Mouse (Mus musculus) midbrain, embryonic 10.5 days (tissue): ENCODE results near the gene Grb2. TPM values are rescaled to one million over a fixed set of nuclear protein-coding genes. Genes with fewer than 3 reads are reported as not detected.

Experiments
- DNase-seq: peaks from one replicate; pipeline ENCODE4 v3.0.0-alpha.2; 2017; ENCODE audit warnings: low spot score
- H3K27ac ChIP-seq: fragments of 300-500 bp; sonication (generic); replicated peaks from 2 replicates; pipeline ENCODE4 v1.5.1; 2016; ENCODE audit warnings: mild to moderate bottlenecking
- H3K27me3 ChIP-seq: fragments of 300-500 bp; sonication (generic); 2 replicates; pipeline ENCODE4 v1.6.1; 2016; ENCODE audit warnings: low read depth, mild to moderate bottlenecking; ENCODE audit not compliant: poor library complexity, severe bottlenecking
- H3K36me3 ChIP-seq: fragments of 300-500 bp; sonication (generic); 2 replicates; pipeline ENCODE4 v1.6.1; 2016; ENCODE audit warnings: mild to moderate bottlenecking, moderate library complexity
- H3K4me1 ChIP-seq: fragments of 300-500 bp; sonication (generic); 2 replicates; pipeline ENCODE4 v1.6.1; 2016
- H3K4me3 ChIP-seq: fragments of 300-500 bp; sonication (generic); 2 replicates; pipeline ENCODE4 v1.5.1; 2016; ENCODE audit warnings: mild to moderate bottlenecking, moderate library complexity
- H3K9me3 ChIP-seq: fragments of 300-500 bp; sonication (generic); replicated peaks from 2 replicates; pipeline ENCODE4 v1.6.1; 2016; ENCODE audit warnings: mild to moderate bottlenecking
- WGBS: fragments of 180-500 bp; shearing (Covaris S2); methylation state at CpG from one replicate; pipeline ENCODE4 v1.1.7; 2016; 5-methylcytosine and 5-hydroxymethylcytosine counted together
- polyA plus RNA-seq: library from polyadenylated mRNA; unstranded; fragments of >200 nt; fragmentation: Nextera tagmentation; extraction: Ambion mirVana; gene quantifications from 2 replicates; pipeline ENCODE4 v1.2.1, GENCODE M21; 2016

The Grb2 gene
- polyA plus RNA-seq, 1 experiment from 2014 or later = 81.7 TPM

GRCm38 (mm10) chr11:115635484-115635883 lies 72.9 kb downstream of the Grb2 start:
- 75% methylated on average over 8 of the region's 8 CpGs for WGBS

GRCm38 (mm10) chr11:115635041-115635440 lies 73.4 kb downstream of the Grb2 start:
- Histone ChIP-seq H3K36me3 (no peaks in the 10 kb centered on the region), H3K4me3 (no peak overlapping the region), H3K4me1 (peaks cover 6% of the 10 kb centered on the region; the same call in 1 of the 2 replicates), H3K27ac (no peak overlapping the region), H3K9me3 (no peaks in the 10 kb centered on the region), H3K27me3 (no peaks in the 10 kb centered on the region)
- WGBS = 88% methylated on average over 8 of the region's 8 CpGs
- no peak for DNase-seq

More at GRCm38 (mm10) chr11:115635484-115635883, 72.9 kb downstream of the Grb2 start:
- Histone ChIP-seq H3K36me3 (no peaks in the 10 kb centered on the region), H3K9me3 (no peaks in the 10 kb centered on the region), H3K27ac (no peak overlapping the region), H3K4me1 (peaks cover 6% of the 10 kb centered on the region; the same call in 1 of the 2 replicates), H3K4me3 (no peak overlapping the region), H3K27me3 (no peaks in the 10 kb centered on the region)
- DNase-seq = no peak

DNA sequence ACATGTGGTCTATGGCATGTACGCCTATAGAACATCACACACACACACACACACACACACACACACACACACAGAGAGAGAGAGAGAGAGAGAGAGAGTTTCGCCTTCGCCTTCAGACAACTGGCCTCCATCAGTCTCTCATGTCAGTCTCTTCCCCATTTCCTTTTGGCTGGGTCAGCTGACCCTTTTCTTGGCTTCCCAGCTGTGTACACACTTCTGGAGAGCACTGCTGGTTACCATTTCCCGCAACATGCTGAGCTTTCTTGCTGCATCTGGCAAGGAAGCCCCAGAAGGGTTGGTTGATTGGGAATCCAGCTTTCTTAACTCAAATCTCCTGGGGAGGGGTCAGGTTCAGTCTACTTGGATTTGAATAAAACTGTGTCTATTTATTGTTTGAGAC lies 74.3 kb downstream of the Grb2 start:
- H3K27ac ChIP-seq = no peak overlapping the region
- H3K4me1 ChIP-seq = peaks cover 6% of the 10 kb centered on the region; the same call in 1 of the 2 replicates
- H3K4me3 ChIP-seq = no peak overlapping the region
- no peaks in the 10 kb centered on the region for H3K36me3 ChIP-seq
- H3K27me3 ChIP-seq = no peaks in the 10 kb centered on the region
- 85% methylated on average over 4 of the region's 4 CpGs for WGBS
- no peaks in the 10 kb centered on the region for H3K9me3 ChIP-seq
- DNase-seq = no peak

GRCm38 (mm10) chr11:115632862-115633261 lies 75.5 kb downstream of the Grb2 start:
- WGBS = 88% methylated on average over 10 of the region's 10 CpGs
- H3K4me1 ChIP-seq = peaks cover 10% of the 10 kb centered on the region
- H3K27me3 ChIP-seq = no peaks in the 10 kb centered on the region
- no peak overlapping the region for H3K4me3 ChIP-seq
- no peak for DNase-seq
- no peaks in the 10 kb centered on the region for H3K9me3 ChIP-seq
- H3K36me3 ChIP-seq = no peaks in the 10 kb centered on the region
- no peak overlapping the region for H3K27ac ChIP-seq

DNA sequence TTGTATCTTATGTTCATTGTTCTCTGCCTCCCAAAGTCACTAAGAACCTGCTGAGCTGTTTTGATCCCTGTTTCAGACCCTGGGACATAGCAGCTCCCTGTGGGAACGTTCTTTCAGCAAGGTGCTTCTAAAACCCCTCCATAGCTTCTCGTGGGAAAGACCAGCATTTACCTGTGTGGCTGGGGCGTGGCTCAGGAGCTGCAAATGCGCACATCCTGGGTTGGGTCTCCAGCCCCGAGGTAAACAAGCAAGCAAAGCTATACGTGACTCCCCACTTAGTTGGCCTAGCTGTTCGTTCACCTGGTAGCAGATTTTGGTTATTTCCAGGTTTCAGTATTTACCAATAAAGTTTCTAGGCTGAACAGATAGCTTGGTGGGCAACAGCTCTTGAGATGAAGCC lies 76.2 kb downstream of the Grb2 start:
- H3K36me3 ChIP-seq = no peaks in the 10 kb centered on the region
- DNase-seq = no peak
- 81% methylated on average over 7 of the region's 7 CpGs for WGBS
- no peak overlapping the region for H3K27ac ChIP-seq
- no peaks in the 10 kb centered on the region for H3K27me3 ChIP-seq
- no peaks in the 10 kb centered on the region for H3K9me3 ChIP-seq
- H3K4me1 ChIP-seq = peaks cover 16% of the 10 kb centered on the region
- no peak overlapping the region for H3K4me3 ChIP-seq

- Histone ChIP-seq H3K4me1 (peaks cover 22% of the 10 kb centered on the region), H3K9me3 (no peaks in the 10 kb centered on the region), H3K27ac (no peak overlapping the region), H3K27me3 (no peaks in the 10 kb centered on the region), H3K36me3 (no peaks in the 10 kb centered on the region), H3K4me3 (no peak overlapping the region)
- 17% methylated on average over 3 of the region's 3 CpGs for WGBS
- DNase-seq = peak; percentile 41
Measured at GRCm38 (mm10) chr11:115631505-115631890, 76.9 kb downstream of the Grb2 start.

GRCm38 (mm10) chr11:115630532-115631504 lies 77.6 kb downstream of the Grb2 start:
- Histone ChIP-seq H3K27ac (no peak overlapping the region), H3K4me3 (no peak overlapping the region), H3K27me3 (no peaks in the 10 kb centered on the region), H3K4me1 (peaks cover 26% of the 10 kb centered on the region), H3K9me3 (no peaks in the 10 kb centered on the region), H3K36me3 (no peaks in the 10 kb centered on the region)
- 51% methylated on average over 16 of the region's 16 CpGs for WGBS
- DNase-seq = no peak

DNA sequence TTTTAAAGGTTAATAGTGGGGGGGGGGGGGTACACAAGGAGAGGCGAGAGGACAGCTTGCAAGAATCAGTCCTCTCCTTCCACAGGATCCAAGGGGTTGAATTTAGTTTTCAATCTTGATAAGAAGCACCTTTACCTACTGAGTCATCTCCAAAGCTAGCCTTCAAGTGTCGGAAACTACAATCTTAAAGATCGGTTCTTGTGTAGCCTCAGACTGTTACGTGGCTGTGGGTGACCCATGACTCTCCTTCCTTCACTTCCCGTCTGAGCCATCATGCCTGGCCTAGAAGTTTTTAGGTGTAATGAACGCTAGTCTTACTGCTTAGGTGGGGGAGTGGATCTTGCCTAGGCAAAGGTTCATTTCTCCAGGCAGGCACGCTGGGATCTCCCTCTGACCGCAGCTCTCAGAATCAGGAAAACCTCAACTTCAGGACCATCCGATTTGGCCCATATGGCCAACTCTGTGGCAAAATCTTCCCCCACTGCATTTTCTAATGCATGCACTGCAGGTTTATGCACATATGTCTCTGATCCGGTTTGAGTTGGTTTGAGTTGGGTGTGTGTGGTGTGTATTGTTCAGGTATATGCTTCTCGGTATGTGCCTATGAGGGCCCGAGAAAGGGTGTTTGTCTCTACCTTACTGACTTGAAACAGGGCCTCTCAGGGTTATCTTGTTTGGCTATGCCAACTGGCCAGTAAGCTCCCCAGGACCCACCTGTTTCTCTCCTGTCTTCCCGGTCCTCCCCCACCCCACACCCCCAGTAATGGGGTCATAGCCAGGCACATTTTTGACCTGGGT lies 78.5 kb downstream of the Grb2 start:
- no peak for DNase-seq
- peaks cover 26% of the 10 kb centered on the region for H3K4me1 ChIP-seq
- no peaks in the 10 kb centered on the region for H3K27me3 ChIP-seq
- H3K9me3 ChIP-seq = no peaks in the 10 kb centered on the region
- no peak overlapping the region for H3K4me3 ChIP-seq
- 0 out of 2 replicates have a peak, but pooled peaks cover 2% of the 10 kb centered on the region for H3K36me3 ChIP-seq
- WGBS = 92% methylated on average over 13 of the region's 13 CpGs
- H3K27ac ChIP-seq = no peak overlapping the region

DNA sequence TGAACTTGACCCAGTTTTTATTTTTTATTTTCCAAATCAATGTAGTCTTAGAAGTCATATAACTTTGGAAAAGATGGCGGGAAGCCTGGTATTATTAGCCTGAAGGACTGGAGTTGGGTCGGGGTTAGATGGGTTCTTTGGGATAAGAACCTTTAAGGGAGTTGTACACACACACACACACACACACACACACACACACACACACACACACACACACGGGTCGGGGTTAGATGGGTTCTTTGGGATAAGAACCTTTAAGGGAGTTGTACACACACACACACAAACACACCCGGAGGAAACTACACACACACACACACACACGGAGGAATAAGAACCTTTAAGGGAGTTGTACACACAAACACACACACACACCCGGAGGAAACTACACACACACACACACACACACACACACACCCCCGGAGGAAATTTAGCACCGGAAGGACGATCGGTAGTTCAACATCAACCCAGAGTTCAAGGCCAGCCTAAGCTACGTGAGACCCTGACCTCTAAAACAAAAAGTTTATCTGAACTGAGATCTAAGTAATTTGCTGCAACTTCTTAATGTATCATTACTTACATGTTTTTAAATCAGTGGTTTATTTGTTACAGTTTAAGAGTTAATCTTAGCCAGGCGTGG lies 79.8 kb downstream of the Grb2 start:
- Histone ChIP-seq H3K4me1 (peaks cover 26% of the 10 kb centered on the region), H3K27ac (peak overlapping the region; percentile 81), H3K4me3 (peak overlapping the region; percentile 80), H3K36me3 (peaks cover 5% of the 10 kb centered on the region; the same call in 1 of the 2 replicates), H3K27me3 (no peaks in the 10 kb centered on the region), H3K9me3 (no peaks in the 10 kb centered on the region)
- no peak for DNase-seq
- WGBS = 54% methylated on average over 13 of the region's 13 CpGs

- Histone ChIP-seq H3K27me3 (no peaks in the 10 kb centered on the region), H3K4me1 (peaks cover 26% of the 10 kb centered on the region), H3K9me3 (no peaks in the 10 kb centered on the region), H3K36me3 (peaks cover 12% of the 10 kb centered on the region), H3K27ac (peak within 1 kb of the TSS; percentile 82), H3K4me3 (peak within 1 kb of the TSS; percentile 80)
- under 1% methylated on average over 47 of the region's 47 CpGs for WGBS
- peak; percentile 97 for DNase-seq
Measured at GRCm38 (mm10) chr11:115627705-115628464, 80.5 kb downstream of the Grb2 start, which contains the start of gene Slc25a19. TSS of gene Slc25a19 (minus strand) at chr11:115628295.

DNA sequence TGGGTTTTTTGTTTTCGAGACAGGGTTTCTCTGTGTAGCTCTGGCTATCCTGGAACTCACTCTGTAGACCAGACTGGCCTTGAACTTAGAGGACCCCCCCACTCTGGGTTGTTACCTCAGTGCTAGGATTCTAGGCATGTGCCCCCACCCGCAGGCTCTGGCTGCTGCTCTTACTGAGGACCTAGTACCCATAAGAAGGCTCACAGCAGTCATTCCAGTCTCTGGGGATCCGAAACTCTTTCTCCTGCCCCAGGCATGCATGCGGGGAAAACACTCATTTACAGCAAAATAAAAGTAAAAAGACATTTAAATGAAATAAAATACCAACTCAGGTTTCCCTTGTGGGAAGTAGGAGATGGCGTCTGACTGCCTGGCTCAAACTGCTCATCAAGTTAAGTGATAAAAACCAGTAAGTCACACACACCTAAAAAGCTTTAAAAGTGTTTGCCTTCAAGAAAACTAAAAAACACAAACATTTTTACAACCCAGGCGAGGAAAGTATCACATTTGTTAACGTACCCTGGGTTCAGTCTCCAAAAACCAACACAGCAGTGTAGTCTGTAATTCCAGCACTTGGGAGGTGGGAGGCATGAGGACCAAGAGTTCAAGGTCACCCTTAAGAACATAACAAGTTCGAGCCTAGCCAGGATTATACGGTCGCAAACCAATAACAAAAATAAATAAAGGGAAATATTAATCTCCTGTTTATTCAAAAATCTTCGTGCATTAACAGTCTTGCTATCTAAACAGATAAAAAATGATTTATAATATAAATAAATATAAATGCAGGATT lies 81.4 kb downstream of the Grb2 start:
- peaks cover 20% of the 10 kb centered on the region for H3K36me3 ChIP-seq
- H3K4me1 ChIP-seq = peaks cover 26% of the 10 kb centered on the region
- DNase-seq = no peak
- H3K4me3 ChIP-seq = peak overlapping the region; percentile 80
- 56% methylated on average over 11 of the region's 11 CpGs for whole genome bisulfite sequencing
- H3K9me3 ChIP-seq = no peaks in the 10 kb centered on the region
- H3K27me3 ChIP-seq = no peaks in the 10 kb centered on the region
- peak overlapping the region; percentile 82 for H3K27ac ChIP-seq
